Mouse (Mus musculus): ENCODE measurements around the gene Gm49321. TPM values are rescaled to one million over a fixed set of nuclear protein-coding genes. Genes with fewer than 3 reads are reported as not detected.

Gene Gm49321
- total and polyA plus RNA-seq, 3 experiments = 5.3 TPM; not detected in 2

- Histone ChIP-seq H3K79me2 (ENCODE audit: control insufficient read depth, insufficient read depth, low read length, poor library complexity) (no peaks in the 10 kb centered on the region), H3K9me3 (replicated peaks; ENCODE audit: insufficient read depth, low read length) (no peaks in the 10 kb centered on the region), H3K27ac (ENCODE audit: control insufficient read depth, low read depth, low read length) (no peak overlapping the region), H3K9ac (ENCODE audit: control insufficient read depth, low read depth, low read length, poor library complexity, severe bottlenecking) (no peak overlapping the region), H3K36me3 (ENCODE audit: control insufficient read depth in 1 of 2, insufficient read depth in 2 of 2, low read length in 2 of 2) (peaks cover 0 to 2% of the 10 kb centered on the region in 2 experiments; a peak in 1 of 4 replicates), H3K27me3 (ENCODE audit: control insufficient read depth in 1 of 2, insufficient read depth in 2 of 2, low read length in 2 of 2) (peaks cover 0 to 5% of the 10 kb centered on the region in 2 experiments; a peak in 2 of 4 replicates), H3K4me1 (ENCODE audit: control insufficient read depth in 1 of 2, insufficient read depth in 2 of 2, low read length in 2 of 2) (no peaks in the 10 kb centered on the region; a peak in 1 of 4 replicates), H3K4me3 (ENCODE audit: control insufficient read depth in 1 of 2, insufficient read depth in 1 of 2, low read depth in 2 of 2, low read length in 2 of 2) (no peak overlapping the region)
- TF ChIP-seq MAZ (IDR thresholded peaks at IDR 0.05; ENCODE audit: low read depth, low read length) (no peak), POLR2AphosphoS5 (IDR thresholded peaks at IDR 0.05; ENCODE audit: borderline replicate concordance, low read depth, low read length) (no peak), MAFK (IDR thresholded peaks at IDR 0.05; ENCODE audit: borderline replicate concordance, low read depth, low read length) (no peak), CHD1 (IDR thresholded peaks at IDR 0.05; ENCODE audit: low read depth, low read length) (no peak), UBTF (IDR thresholded peaks at IDR 0.05; ENCODE audit: borderline replicate concordance, insufficient read depth, low read depth, low read length) (no peak), USF1 (IDR thresholded peaks at IDR 0.05; ENCODE audit: low read depth, low read length) (no peak), MXI1 (IDR thresholded peaks at IDR 0.05; ENCODE audit: low read depth, low read length) (no peak), SIN3A (IDR thresholded peaks at IDR 0.05; ENCODE audit: low read length) (no peak), NRF1 (IDR thresholded peaks at IDR 0.05; ENCODE audit: insufficient read depth, low read depth, low read length, poor library complexity, severe bottlenecking) (no peak), MYB (IDR thresholded peaks at IDR 0.05; ENCODE audit: low read depth, low read length) (no peak), RAD21 (IDR thresholded peaks at IDR 0.05; ENCODE audit: low read depth, low read length) (no peak), CTCF (IDR thresholded peaks at IDR 0.05 in 2 of 3, conservative IDR thresholded peaks at IDR 0.05 in 1 of 3; ENCODE audit: control insufficient read depth in 1 of 3, insufficient read depth in 1 of 3, low read depth in 2 of 3, low read length in 3 of 3, poor library complexity in 1 of 3, severe bottlenecking in 1 of 3) (no peak), MYC (IDR thresholded peaks at IDR 0.05; ENCODE audit: low read depth, low read length) (no peak), ZC3H11A (IDR thresholded peaks at IDR 0.05; ENCODE audit: low read depth, low read length) (no peak), HCFC1 (IDR thresholded peaks at IDR 0.05; ENCODE audit: low read depth, low read length) (no peak), SMC3 (IDR thresholded peaks at IDR 0.05; ENCODE audit: low read depth, low read length) (no peak)
- no peak for DNase-seq (ENCODE audit: low read depth, low spot score)
Measured at GRCm38 (mm10) chr12:73896471-73896870, 41.0 kb upstream of the Gm49321 start.

- H3K4me1 ChIP-seq (ENCODE audit: control insufficient read depth in 1 of 2, insufficient read depth in 2 of 2, low read length in 2 of 2) = no peaks in the 10 kb centered on the region; a peak in 1 of 4 replicates
Measured at GRCm38 (mm10) chr12:73898281-73898680, 39.2 kb upstream of the Gm49321 start.

More at GRCm38 (mm10) chr12:73898281-73898680, 39.2 kb upstream of the Gm49321 start:
- no peak overlapping the region for H3K27ac ChIP-seq (ENCODE audit: control insufficient read depth, low read depth, low read length)
- no peak overlapping the region for H3K9ac ChIP-seq (ENCODE audit: control insufficient read depth, low read depth, low read length, poor library complexity, severe bottlenecking)
- peaks cover 0 to 2% of the 10 kb centered on the region in 2 experiments; a peak in 1 of 4 replicates for H3K27me3 ChIP-seq (ENCODE audit: control insufficient read depth in 1 of 2, insufficient read depth in 2 of 2, low read length in 2 of 2)
- H3K9me3 ChIP-seq (replicated peaks; ENCODE audit: insufficient read depth, low read length) = no peaks in the 10 kb centered on the region
- H3K4me3 ChIP-seq (ENCODE audit: control insufficient read depth in 1 of 2, insufficient read depth in 1 of 2, low read depth in 2 of 2, low read length in 2 of 2) = no peak overlapping the region
- H3K79me2 ChIP-seq (ENCODE audit: control insufficient read depth, insufficient read depth, low read length, poor library complexity) = no peaks in the 10 kb centered on the region
- H3K36me3 ChIP-seq (ENCODE audit: control insufficient read depth in 1 of 2, insufficient read depth in 2 of 2, low read length in 2 of 2) = peaks cover 0 to 2% of the 10 kb centered on the region in 2 experiments; a peak in 1 of 4 replicates
- TF ChIP-seq KAT2A (conservative IDR thresholded peaks at IDR 0.05; ENCODE audit: low read depth, low read length) (no peak), HCFC1 (IDR thresholded peaks at IDR 0.05; ENCODE audit: low read depth, low read length) (no peak), RCOR1 (IDR thresholded peaks at IDR 0.05; ENCODE audit: low read depth, low read length) (no peak), MYC (IDR thresholded peaks at IDR 0.05; ENCODE audit: low read depth, low read length) (no peak), ZMIZ1 (IDR thresholded peaks at IDR 0.05; ENCODE audit: low read depth, low read length) (no peak), MAFK (IDR thresholded peaks at IDR 0.05; ENCODE audit: borderline replicate concordance, low read depth, low read length) (no peak), ZC3H11A (IDR thresholded peaks at IDR 0.05; ENCODE audit: low read depth, low read length) (no peak), MAX (IDR thresholded peaks at IDR 0.05; ENCODE audit: low read length) (no peak), BHLHE40 (IDR thresholded peaks at IDR 0.05; ENCODE audit: borderline replicate concordance, low read depth, low read length) (no peak), POLR2AphosphoS5 (IDR thresholded peaks at IDR 0.05; ENCODE audit: borderline replicate concordance, low read depth, low read length) (no peak), POLR2AphosphoS2 (IDR thresholded peaks at IDR 0.05; ENCODE audit: low read length) (no peak), UBTF (IDR thresholded peaks at IDR 0.05; ENCODE audit: borderline replicate concordance, insufficient read depth, low read depth, low read length) (no peak), SIN3A (IDR thresholded peaks at IDR 0.05; ENCODE audit: low read length) (no peak), RAD21 (IDR thresholded peaks at IDR 0.05; ENCODE audit: low read depth, low read length) (no peak), POLR2A (IDR thresholded peaks at IDR 0.05; ENCODE audit: control insufficient read depth in 1 of 2, insufficient read depth in 1 of 2, low read depth in 1 of 2, low read length in 2 of 2, poor library complexity in 1 of 2) (no peak), EP300 (IDR thresholded peaks at IDR 0.05; ENCODE audit: low read depth in 1 of 2, low read length in 2 of 2) (no peak)
- DNase-seq (ENCODE audit: low read depth, low spot score) = no peak

Measured in MEL (cell line).